Mouse (Mus musculus) erythroid progenitor cell, adult 5-6 weeks (primary cell): Measurements from ENCODE around the gene Gmcl1. TPM values are rescaled to one million over a fixed set of nuclear protein-coding genes. Genes with fewer than 3 reads are reported as not detected.
A peak's percentile ranks its signal among the peaks of the same experiment; 100 is the strongest.

Experiments
- ATAC-seq: replicated peaks from 2 replicates; pipeline ENCODE4 v1.8.0; 2016; ENCODE audit warnings: moderate number of reproducible peaks, mild to moderate bottlenecking, moderate TSS enrichment, inconsistent platforms; ENCODE audit not compliant: poor library complexity, low FRiP score, severe bottlenecking
- total RNA-seq, 2 experiments: library from RNA; stranded (forward) in 1 of 2; stranded (reverse) in 1 of 2; fragments of 150-400 nt in 1 of 2; fragments of 186-747, 209-891 nt in 1 of 2; gene quantifications; 2 replicates each; pipeline versions ENCODE4 v1.2.3 to v1.2.4; 2015 to 2017; ENCODE audit warnings: low replicate concordance in 2 of 2

Gmcl1 gene
- total RNA-seq, 2 experiments from 2014 or later = 5.7 to 8.8 TPM

DNA sequence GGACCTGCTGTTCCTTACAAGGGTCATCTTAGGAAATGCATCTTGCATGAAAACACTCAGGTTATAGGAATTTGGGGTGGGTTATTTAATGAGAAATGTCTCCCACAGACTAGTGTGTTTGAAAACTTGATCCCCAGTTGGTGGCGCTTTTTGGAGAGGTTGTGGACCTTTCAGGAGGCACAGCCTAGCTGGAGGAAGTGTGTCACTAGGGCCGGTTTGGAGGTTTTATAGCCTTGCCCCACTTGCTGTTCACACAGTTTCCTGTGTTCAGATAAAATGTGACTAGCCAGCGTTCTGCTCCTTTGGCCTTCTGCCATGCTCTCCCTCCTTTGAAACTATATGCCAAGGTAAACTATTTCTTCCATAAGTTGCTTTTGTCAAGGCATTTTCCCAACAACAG lies 7.5 kb upstream of the Gmcl1 start:
- no peak for ATAC-seq

DNA sequence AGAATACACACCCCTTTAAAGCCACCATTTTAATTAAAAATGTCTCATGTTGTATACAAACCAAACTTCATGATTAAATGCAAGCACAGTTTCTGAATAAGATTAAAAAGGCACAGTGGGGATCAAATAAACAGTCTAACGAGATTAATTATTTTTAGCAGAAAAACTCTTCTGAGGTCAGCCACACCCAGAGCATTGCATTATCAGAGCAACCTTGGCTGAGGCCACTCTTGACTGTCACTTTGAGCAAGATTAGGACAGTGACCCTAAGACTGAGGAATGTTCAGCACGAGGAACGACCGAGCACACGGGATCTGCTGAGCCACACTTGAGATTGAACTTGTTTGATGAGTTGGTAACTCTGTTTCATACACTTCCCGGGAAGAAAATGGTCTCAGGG lies 3.6 kb upstream of the Gmcl1 start:
- no peak for ATAC-seq

DNA sequence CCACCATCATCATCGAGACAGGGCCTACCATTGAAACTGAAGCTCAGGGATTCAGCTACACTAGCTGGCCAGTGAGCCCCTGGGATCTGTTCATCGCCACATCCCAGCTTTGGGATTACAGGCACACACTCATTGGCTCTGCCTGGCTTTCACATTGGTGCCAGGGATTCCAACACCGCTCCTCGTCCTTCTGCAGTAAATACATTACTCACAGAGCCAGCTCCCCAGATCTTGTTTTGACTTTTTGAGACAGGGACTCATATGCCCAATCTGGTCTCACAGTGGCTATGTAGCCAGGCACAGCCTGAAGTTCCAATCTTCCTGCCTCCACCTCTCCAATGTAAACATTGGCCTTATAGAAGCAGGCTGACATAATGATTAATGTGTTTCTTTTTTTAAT lies 3.1 kb upstream of the Gmcl1 start:
- ATAC-seq = no peak

DNA sequence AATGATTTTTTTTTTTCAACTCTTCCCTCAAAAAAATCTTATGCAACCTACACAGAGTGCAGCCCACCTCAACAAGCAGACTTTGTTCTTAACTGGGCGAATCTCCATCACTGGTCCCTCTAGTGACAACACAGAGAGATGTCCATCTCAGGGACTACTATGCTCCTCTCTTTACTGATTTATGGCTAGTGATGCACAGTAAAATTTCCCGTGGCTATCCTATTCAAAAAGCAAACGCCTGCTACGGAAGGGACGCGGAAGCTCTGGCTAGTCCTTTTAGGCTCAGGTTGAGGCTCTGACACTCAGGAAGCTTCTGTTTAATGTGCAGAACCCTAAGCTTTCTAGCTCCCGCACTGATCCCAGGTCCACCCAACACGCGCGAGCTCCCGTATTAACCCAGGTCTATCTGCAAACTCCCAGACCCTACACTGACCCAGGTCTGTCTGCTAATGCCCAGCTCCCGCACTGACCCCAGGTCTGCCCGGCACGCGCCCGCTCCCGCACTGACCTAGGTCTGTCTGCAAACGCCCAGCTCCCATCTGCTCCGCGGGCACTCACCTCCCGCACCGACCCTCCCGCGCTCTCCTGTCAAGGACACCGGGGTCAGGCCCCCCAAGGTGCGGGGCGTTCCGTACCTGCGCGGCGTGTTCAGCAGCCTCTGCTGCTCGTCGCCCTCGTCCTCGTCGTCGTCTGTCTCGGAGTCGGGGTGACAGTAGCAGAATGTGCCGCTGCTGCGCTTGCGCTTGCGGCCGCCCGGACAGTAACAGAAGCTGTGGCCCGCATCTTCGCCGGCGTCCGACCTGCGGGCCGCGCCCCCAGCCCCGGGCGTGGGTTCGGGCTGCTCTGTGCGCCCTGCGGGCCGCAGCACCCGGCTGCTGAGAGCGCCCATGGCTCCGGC lies 658 bp downstream of the Gmcl1 start:
- peak; percentile 41 for ATAC-seq

DNA sequence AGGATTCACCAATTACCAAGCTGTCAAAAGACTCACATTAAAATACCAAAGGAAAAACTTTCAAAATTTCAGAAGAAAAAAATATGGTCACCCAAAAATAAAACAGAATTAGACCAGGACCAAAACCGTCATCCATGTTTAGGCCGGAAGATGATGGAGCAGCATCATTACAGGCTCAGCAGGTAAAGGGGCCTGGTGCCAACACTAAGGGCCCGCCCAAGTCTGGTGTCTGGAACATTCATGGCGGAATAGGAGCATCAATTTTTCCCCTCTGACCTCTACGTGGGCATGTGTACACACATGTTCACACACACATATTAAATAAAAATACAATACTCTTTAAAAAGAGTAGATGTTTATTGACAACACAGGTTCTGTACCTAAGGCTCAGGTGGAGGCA lies 4.5 kb downstream of the Gmcl1 start:
- no peak for ATAC-seq

DNA sequence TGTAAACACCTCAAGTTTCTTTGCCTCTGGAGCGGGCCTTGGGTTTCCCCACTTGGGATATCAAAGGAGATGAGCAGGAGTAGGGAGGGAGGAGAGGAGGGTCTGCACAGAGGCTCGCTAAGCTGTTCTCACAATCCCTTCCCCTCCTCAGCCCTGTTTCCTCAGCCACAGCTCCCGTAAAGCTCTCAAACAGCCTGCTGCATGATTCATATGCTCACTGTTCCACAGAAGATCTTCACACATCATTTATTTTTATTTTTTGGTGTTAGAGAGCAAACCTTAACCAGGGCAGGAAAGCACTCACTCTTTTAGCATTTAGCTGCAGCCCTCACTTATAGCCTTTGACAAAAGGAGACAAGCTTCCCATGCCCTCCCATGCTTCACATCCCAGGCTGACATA lies 11.2 kb downstream of the Gmcl1 start:
- no peak for ATAC-seq

DNA sequence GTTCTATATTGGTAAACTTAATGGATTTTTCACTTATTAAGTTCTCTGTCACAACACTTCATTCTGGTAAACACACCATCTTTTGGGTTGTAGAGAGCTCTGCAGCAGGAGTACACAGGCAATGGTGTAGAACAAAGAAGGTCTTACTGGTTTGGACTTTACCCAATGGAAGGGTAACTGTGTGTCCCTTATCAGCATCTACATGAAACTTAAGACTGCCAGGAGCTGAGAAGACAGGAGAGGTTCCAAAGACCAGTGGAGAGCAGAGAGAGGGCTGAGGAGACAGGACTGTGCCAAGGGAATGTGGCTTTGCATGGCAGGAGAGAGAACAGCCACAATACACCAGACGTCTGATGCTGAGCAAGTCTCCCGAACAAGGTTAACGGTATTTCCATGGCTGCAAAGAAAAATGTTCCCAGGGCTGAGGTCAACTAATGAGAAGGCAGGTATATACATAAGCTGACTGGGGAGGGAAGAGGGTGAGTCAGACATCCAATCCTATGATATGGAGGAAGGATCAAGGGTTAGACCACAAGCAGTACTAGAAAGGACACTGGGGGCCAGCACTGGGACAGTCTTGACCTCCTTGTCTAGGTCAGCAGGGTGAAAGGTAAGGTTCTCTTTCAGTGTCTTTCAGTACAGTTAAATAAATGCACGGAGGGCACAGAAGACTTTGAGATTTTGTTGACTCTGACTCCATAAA lies 25.0 kb downstream of the Gmcl1 start:
- ATAC-seq = no peak

DNA sequence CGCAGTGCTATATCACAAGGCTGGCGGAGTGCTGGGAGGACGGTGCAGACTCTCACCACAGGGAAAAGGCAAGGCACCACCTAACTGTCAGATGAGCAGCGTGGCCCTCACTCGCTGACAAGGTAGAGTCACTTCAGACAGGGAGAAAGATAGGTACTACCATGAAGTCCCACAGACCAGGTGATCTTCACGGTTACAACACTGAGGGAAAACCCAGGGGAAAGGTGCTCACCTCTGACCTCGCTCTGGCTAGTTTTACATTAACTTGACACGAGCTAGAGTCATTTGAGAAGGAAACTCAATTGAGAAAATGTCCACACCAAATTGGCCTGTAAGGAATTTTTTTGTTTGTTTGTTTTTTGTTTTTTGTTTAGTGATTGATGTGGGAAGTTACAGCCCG lies 30.6 kb downstream of the Gmcl1 start:
- ATAC-seq = no peak

DNA sequence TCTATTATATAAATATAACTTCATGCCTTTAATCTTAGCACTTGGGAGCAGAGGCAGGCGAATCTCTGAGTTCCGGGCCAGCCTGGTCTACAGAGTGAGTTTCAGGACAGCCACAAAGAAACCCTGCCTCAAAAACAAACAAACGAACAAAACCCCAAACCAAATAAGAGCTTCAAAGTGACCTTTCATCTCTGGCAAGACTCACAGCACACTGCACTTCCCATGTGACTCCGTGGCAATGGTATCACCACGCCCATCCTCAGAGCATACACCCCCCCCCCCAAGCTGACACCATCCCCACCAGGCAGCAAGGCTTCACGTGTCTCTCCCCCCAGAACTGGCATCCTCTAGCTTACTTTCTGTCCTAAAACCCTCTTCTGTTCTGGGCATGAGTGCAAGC lies 35.3 kb downstream of the Gmcl1 start:
- ATAC-seq = no peak

DNA sequence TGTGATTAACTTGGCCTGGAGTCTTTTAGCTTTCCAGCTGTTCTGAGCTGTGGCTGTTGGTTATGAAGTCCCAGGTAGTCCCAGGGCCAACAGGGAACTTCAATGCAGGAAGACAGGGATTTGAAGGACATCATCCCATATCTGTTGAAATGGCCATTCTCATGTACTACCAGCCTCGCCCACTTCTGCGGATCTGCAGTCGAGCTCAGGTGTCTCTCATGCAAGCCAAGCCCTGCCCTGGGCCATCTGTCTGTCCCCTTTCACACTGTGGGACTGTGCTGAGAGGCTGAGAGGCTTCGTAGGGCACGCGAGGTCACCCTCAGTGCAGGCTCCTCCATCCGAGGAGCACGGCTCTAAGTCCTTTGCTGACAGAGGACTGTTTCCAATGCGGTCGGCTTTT lies 37.0 kb downstream of the Gmcl1 start:
- ATAC-seq = no peak

DNA sequence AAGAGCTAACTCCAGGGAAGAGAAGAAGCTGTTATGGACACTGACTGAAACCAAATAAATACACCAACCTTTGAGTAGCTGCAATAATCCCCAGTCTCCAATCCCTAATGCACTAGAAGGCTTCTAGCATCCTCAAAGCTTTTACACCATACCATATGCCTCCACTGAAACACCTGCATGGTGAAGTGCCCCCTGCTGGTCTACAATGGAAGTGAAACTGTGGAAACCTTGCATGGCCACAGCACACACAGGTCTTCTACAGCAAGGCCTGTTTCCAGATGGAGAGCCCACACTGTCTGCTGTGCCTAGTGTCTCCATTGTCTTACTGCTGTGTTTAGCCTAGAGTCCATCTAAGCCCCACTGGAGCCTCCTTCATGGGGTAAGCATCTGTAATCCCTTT lies 38.7 kb downstream of the Gmcl1 start:
- peak; percentile 79 for ATAC-seq

DNA sequence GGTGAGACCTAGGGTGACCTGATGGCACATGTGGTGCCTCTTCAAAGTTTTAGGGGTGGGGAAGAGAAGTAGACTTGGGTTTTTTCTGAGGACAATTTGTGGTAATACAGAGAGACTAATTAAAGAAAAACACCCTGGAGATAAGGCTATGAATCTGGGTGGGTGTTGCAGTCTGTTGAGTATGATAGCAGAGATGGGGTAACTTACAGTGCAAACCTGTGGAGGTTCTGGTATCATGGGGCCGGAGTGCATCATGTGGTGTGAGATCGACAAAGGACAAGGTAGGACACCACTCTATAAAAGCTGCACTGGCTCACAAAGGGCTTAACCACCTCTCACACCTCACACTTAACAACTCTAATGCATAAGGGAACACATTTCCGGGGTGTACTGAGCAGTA lies 43.5 kb downstream of the Gmcl1 start:
- peak; percentile 35; the same call in 1 of the 2 replicates for ATAC-seq

DNA sequence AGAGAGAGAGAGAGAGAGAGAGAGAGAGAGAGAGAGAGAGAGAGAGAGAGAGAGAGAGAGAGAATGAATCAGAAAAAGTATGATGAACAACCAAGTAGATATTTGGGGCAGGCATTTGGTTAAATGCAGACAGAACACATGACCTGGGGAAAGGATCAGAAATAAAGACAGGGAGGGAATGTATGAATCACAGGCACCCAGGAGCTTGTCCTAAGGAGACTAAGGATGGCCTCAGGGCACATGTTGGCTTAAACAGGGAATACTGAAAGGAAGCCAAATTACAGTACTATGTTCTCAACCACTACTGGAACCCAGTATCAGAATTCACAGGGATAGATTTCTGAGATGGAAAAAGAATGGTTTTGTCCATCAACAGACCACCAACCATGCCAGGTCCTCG lies 46.2 kb downstream of the Gmcl1 start:
- no peak for ATAC-seq

DNA sequence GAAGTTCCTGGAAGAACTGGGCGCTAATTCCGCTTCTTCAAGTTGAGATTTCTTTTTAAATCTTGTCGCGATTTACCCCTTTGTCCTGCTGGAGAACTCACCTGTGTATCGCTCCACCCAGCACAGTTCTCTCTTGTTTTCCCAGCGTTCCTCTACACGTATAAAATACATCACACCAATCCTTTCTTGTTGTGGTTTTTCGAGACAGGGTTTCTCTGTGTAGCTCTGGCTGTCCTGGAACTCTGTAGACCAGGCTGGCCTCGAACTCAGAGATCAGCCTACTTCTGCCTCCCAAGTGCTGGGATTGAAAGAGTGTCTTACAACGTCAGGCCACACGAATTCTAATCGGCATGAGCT lies 48.5 kb downstream of the Gmcl1 start:
- 0 out of 2 replicates have a peak, but pooled peaks have one; percentile 6 for ATAC-seq

DNA sequence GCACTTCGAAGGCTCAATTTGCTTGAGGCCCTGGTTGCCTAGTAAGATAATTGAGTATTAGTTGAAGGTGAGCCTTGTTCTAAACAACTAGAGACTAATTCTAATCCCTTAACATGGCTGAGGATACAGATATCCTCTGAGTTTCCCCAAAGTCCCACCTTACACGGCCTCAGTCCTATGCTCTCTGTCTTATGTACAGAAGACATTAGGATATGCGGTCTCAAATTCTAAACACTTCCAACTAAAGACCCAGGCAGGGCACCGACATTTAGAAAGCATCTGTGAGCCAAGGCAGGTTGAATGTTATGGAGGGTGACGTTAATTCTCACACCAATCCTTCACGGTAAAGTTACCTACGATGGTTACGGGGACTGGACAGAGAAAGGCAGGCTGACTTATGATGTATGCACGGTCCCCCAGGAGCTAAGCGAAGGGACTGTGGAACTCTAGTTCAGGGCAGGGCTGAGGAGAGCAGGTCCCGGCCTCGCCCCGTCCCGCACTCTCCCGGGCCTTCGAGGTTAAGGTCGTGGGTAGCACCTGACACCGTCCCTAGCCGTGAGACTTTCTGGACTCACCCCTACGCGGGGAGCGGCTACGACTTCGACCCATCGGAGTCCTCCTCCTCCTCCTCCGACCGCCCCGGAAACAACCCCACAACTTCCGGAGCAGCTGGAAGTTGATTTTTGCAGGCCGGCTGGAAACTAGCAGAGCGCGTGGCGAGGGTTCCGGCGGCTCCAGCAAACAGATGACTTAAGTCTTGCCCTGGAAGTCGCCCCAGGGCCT lies 49.1 kb downstream of the Gmcl1 start, which contains the start of gene Snrnp27:
Gene Snrnp27 (minus strand): TSS at position 651 of the 783 bp plus-strand sequence.
- ATAC-seq = peak; percentile 96

DNA sequence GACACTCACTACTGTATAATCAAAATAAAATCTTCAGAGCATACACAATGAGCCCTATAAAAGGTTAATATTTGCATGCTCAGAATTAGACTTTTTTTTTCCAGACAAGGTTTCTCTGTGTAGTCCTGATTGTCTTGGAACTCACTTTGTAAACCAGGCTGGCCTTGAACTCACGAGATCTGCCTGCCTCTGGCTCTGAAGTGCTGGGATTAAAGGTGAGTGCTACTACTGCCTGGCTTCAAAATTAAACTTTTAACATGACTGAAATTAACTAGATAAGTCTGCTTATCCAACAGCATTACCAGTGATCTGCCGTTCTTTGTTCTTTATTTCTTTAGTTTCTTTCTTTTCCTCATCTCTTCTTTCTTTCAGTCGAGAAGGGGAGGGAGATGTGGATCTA lies 51.9 kb downstream of the Gmcl1 start:
- no peak for ATAC-seq

DNA sequence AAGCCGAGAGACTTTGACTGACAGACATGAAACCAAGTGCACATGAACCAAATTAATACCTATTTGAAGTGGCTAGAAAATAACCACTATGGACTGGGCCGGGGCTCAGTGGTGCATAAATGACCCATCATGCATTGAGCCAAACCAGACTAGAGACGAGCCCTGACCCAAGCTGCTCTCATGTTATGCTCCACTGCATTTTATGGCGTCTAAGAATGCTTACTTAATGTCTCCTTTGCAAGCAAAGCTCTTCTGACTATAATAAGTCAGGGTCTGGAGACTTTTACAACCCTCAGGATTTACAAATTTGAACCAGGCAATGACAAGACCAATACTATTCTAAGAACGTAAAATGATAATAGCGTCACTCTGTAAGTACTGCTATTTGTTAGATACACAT lies 54.8 kb downstream of the Gmcl1 start:
- no peak for ATAC-seq

DNA sequence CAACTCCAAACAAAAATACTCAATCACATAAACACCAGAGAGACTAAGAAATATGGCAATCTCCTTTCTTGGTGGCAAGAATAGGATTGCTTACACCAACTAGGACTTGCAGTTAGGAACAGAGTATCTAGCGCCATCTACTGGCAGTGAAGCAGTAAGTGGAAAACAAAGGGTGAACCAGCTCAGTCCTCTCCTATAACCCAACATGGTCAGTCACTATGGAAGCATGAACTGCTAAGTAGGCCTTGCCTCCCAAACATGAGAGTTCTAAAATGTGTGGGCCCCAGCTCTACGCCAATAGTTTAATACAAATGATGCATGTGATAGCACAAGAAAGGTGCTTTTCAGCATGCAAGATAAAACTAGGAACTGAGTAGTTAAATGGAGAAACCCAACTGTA lies 62.3 kb downstream of the Gmcl1 start:
- ATAC-seq = peak; percentile 37

DNA sequence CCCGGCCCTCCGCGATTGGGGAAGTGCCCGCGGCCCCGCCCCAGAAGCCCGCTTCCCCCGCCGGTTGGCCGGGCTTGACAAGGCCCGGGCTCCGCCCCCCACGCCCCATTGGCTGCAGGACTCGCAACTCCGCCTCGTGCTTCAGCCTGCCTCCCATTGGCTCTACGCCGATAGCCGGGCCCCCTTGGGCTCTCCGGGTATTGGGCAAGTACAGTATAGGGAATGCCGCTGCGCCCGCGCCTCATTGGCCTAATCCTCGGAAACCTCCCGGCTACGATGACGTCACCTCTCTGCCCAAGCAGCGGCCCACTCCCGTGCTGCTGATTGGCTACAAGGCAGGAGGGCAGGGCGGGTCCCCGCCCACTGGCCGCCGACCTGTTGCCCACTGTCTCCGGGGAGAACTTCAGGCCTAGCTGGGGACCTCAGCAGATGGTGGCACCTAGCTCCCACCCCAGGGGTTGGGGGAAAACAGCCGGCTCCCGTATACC lies 63.9 kb downstream of the Gmcl1 start:
- peak; percentile 88 for ATAC-seq

DNA sequence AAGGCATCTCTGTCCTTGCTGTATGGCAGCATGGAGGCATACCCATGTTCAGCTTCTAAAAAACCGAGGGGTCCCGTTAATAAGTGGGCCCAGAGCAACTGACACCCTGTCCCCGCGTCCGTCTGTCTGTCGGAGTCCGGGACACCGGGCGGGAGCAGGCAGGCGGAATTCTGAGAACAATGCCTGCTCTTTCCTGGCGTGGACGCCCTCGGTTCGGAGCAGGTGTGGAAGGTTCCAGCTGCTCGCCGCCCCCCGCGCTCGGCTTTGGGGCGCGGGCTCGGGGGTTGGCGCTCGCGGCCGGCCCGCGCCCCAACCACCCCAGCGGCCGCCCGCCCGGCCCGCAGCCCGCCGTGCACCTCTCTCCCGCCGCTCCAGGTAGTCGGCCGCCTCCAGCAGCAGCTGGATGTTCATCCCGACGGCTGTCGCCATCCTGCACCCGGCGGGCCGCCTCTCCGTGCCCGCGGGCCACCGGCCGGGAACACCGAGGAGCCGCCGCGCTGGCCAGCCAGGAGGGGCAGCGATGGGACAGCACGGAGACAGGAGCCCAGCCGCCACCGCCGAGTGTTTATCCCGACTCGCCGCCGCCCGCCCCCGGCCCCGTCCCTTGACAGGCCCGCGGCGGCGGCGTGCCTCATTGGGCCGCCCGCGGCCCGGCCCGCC lies 64.5 kb downstream of the Gmcl1 start, which contains the start of gene Mxd1:
Gene Mxd1 (minus strand): TSS at position 582 of the 660 bp plus-strand sequence.
- ATAC-seq = no peak
